Mouse (Mus musculus): Measurements from ENCODE around the gene Uncx. TPM values are rescaled to one million over a fixed set of nuclear protein-coding genes. Genes with fewer than 3 reads are reported as not detected.

The Uncx gene
- polyA plus RNA-seq, 1 experiment from 2014 or later = not detected

DNA sequence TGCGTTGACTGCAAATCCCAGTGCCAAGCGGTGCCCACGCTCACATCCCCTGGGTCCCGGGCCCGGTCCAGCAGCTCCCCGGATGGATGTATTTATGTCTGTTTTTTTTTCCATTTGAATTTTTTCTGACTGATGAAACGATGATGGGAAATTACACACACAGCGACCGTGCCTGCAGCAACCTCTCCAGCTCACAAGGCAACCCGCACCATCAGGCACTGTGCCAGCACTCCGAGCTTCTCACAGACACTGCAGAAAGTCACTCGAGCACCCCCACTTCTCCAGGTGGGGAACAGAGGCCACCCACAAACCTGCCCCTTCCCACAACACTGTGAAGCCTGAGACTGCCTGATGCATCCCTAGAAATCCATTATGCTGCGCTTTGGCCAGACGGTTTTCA, 51.7 kb downstream of the Uncx start:
- 73% methylated on average over 14 of the region's 14 CpGs for WGBS
- H3K27me3 ChIP-seq (ENCODE audit: control insufficient read depth, insufficient read depth, low read length) = peaks cover 66% of the 10 kb centered on the region
- no peak overlapping the region for H3K27ac ChIP-seq (replicated peaks in 1 of 2; ENCODE audit: control insufficient read depth in 1 of 2, insufficient read depth in 1 of 2, low read depth in 2 of 2, low read length in 2 of 2)
- H3K4me1 ChIP-seq (ENCODE audit: control insufficient read depth in 2 of 2, insufficient read depth in 2 of 2, low read length in 2 of 2) = peaks cover 0 to 5% of the 10 kb centered on the region in 2 experiments; a peak in 2 of 4 replicates
- H3K9me3 ChIP-seq (ENCODE audit: control insufficient read depth, low read length) = no peaks in the 10 kb centered on the region
- no peak overlapping the region for H3K4me3 ChIP-seq (ENCODE audit: control insufficient read depth in 1 of 2, insufficient read depth in 1 of 2, low read depth in 1 of 2, low read length in 2 of 2)
- no peak overlapping the region for H3K9ac ChIP-seq (ENCODE audit: low read length)
- no peaks in the 10 kb centered on the region for H3K36me3 ChIP-seq (ENCODE audit: control insufficient read depth, insufficient read depth, low read length)
- no peak overlapping the region for H3K4me2 ChIP-seq (ENCODE audit: low read length)
- no peak for ATAC-seq (ENCODE audit: insufficient number of reproducible peaks, insufficient read depth, low FRiP score, low read depth)

Other genes with a start within 250 kb of the Uncx start
- 1.8 and 2.3 TPM in 2 replicates for gene Adap1, start 217.9 kb upstream of the Uncx start, polyA plus RNA-seq (2014; fragmentation: Nextera tagmentation; extraction: Ambion mirVana)
- 89.4 and 91.8 TPM in 2 replicates for gene Cox19, start 192.1 kb upstream of the Uncx start, polyA plus RNA-seq (2014; fragmentation: Nextera tagmentation; extraction: Ambion mirVana)
- gene Cyp2w1, start 190.9 kb upstream of the Uncx start, polyA plus RNA-seq (2014; fragmentation: Nextera tagmentation; extraction: Ambion mirVana) = not detected in 2 replicates
- gene Gpr146, start 165.8 kb upstream of the Uncx start, polyA plus RNA-seq (2014; fragmentation: Nextera tagmentation; extraction: Ambion mirVana) = 9.3 and 9.5 TPM in 2 replicates
- gene C130050O18Rik, start 138.2 kb upstream of the Uncx start, polyA plus RNA-seq (2014; fragmentation: Nextera tagmentation; extraction: Ambion mirVana) = 0.32 and 0.36 TPM in 2 replicates
- 1.3 and 1.8 TPM in 2 replicates for gene Gper1, start 120.3 kb upstream of the Uncx start, polyA plus RNA-seq (2014; fragmentation: Nextera tagmentation; extraction: Ambion mirVana)
- gene 3110082I17Rik, start 83.0 kb upstream of the Uncx start, polyA plus RNA-seq (2014; fragmentation: Nextera tagmentation; extraction: Ambion mirVana) = 15.4 and 17.0 TPM in 2 replicates
- 5.9 and 7.0 TPM in 2 replicates for gene Zfand2a, start 58.9 kb upstream of the Uncx start, polyA plus RNA-seq (2014; fragmentation: Nextera tagmentation; extraction: Ambion mirVana)
- gene Micall2, start 192.8 kb downstream of the Uncx start, polyA plus RNA-seq (2014; fragmentation: Nextera tagmentation; extraction: Ambion mirVana) = 0.96 and 1.3 TPM in 2 replicates
- 17.1 and 19.8 TPM in 2 replicates for gene Ints1, start 232.2 kb downstream of the Uncx start, polyA plus RNA-seq (2014; fragmentation: Nextera tagmentation; extraction: Ambion mirVana)
- 10.6 and 11.2 TPM in 2 replicates for gene Mafk, start 248.0 kb downstream of the Uncx start, polyA plus RNA-seq (2014; fragmentation: Nextera tagmentation; extraction: Ambion mirVana)